Mouse (Mus musculus): ENCODE results near the gene Ksr2.

- no peak for TF ChIP-seq BHLHE40 (IDR thresholded peaks at IDR 0.05; ENCODE audit: low read depth, low read length)
- no peak for TF ChIP-seq CTCF (conservative IDR thresholded peaks at IDR 0.05 in 1 of 2, IDR thresholded peaks at IDR 0.05 in 1 of 2; ENCODE audit: low read depth in 2 of 2, low read length in 2 of 2)
- TF ChIP-seq KAT2A (IDR thresholded peaks at IDR 0.05; ENCODE audit: insufficient replicate concordance, low read length), result no peak
- no peak for TF ChIP-seq MXI1 (IDR thresholded peaks at IDR 0.05; ENCODE audit: low read depth, low read length)
- TF ChIP-seq MEF2A (IDR thresholded peaks at IDR 0.05; ENCODE audit: borderline replicate concordance, low read depth, low read length), result no peak
- TF ChIP-seq E2F4 (IDR thresholded peaks at IDR 0.05; ENCODE audit: insufficient replicate concordance, low read depth, low read length), result no peak
- TF ChIP-seq POLR2A (IDR thresholded peaks at IDR 0.05; ENCODE audit: low read depth, low read length), result no peak
- no peak for TF ChIP-seq TCF12 (IDR thresholded peaks at IDR 0.05; ENCODE audit: low read depth, low read length)
- no peak for TF ChIP-seq ZNF384 (IDR thresholded peaks at IDR 0.05; ENCODE audit: low read depth, low read length)
Measured at GRCm38 (mm10) chr5:117414611-117415010, 811 bp downstream of the Ksr2 start.
